Mouse (Mus musculus) R1 (cell line): ENCODE measurements around the gene Timmdc1.
"Not testable (repeated sequence)": the region's sequence is repeated elsewhere in the genome, so short reads cannot be mapped to it uniquely, and the experiment has no call there.

Source experiments
- DNase-seq: peaks from one replicate; pipeline ENCODE4 v3.0.0-alpha.2; 2018; ENCODE audit warnings: low read depth, low spot score

Gene Timmdc1

GRCm38 (mm10) chr16:38496604-38497140, 25.8 kb downstream of the Timmdc1 start:
- DNase-seq, result peak; percentile 48

DNA sequence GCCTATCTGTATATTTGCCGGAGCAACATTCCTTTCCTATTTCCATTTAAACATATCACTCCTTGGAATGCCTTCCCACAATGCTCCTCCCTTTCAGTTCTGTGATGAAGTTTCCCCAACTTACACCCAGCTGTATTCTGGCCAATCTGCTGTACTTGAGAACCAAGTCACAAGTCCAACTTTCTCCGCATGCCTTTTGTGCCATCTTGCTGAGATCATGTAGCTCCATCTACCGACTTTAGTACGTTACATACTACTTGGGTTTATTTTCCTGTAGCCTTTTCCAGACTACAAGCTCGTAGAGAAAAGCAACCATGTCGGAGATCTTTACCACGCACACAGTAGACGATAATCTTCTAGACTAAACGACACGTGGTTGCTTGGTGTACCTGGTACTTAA, 28.6 kb downstream of the Timmdc1 start:
- peak; percentile 41 for DNase-seq

GRCm38 (mm10) chr16:38492551-38492950, 29.9 kb downstream of the Timmdc1 start:
- no peak for DNase-seq

- DNase-seq, result peak; percentile 21
Measured at GRCm38 (mm10) chr16:38483582-38484309, 38.7 kb downstream of the Timmdc1 start.

- peak; percentile 72 for DNase-seq
Measured at GRCm38 (mm10) chr16:38482780-38483562, 39.5 kb downstream of the Timmdc1 start.

DNA sequence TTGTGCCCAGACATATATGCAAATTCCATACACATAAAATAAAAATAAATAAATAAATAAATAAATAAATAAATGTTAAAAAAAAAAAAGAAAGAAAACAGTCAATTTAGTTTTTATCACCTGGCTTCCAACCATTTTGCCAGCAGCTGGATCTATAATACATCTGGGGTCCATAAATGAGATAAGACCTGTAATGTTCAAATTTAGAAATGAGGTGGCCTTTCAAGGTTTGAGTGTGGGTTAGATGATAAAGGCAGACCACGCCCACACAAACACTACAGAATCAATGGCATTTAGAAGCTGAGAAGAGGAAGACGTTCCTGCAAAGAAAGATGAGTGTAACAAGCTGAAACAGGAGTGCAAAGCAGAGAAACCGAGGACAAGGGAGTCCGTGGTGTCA, 41.1 kb downstream of the Timmdc1 start:
- no peak for DNase-seq

GRCm38 (mm10) chr16:38478296-38478695, 44.2 kb downstream of the Timmdc1 start:
- no peak for DNase-seq

GRCm38 (mm10) chr16:38477241-38477608, 45.2 kb downstream of the Timmdc1 start:
- DNase-seq, result not testable (repeated sequence)

GRCm38 (mm10) chr16:38476312-38477240, 45.9 kb downstream of the Timmdc1 start:
- DNase-seq, result peak; percentile 81

- peak; percentile 72 for DNase-seq
Measured at GRCm38 (mm10) chr16:38475681-38476311, 46.7 kb downstream of the Timmdc1 start.

GRCm38 (mm10) chr16:38474677-38475286, 47.7 kb downstream of the Timmdc1 start:
- DNase-seq, result no peak

GRCm38 (mm10) chr16:38473661-38474060, 48.8 kb downstream of the Timmdc1 start:
- no peak for DNase-seq

DNA sequence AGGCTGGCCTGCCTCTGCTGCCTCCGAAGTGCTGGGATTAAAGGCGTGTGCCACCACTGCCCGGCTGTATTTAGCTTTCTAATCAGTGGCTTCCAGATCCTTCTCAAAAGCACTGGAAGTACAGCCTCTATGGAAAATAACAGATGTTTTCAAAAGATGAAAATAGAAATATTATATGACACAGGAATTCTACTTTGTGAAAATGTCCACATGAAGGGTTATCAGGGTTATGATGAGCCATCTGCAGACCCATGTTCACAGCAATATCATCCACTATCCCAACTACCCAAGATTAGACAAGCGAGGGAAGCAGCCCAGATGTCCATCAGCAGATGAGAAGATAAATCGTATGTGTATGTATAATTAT, 50.0 kb downstream of the Timmdc1 start:
- no peak for DNase-seq

GRCm38 (mm10) chr16:38471697-38472506, 50.6 kb downstream of the Timmdc1 start:
- peak; percentile 99 for DNase-seq

DNA sequence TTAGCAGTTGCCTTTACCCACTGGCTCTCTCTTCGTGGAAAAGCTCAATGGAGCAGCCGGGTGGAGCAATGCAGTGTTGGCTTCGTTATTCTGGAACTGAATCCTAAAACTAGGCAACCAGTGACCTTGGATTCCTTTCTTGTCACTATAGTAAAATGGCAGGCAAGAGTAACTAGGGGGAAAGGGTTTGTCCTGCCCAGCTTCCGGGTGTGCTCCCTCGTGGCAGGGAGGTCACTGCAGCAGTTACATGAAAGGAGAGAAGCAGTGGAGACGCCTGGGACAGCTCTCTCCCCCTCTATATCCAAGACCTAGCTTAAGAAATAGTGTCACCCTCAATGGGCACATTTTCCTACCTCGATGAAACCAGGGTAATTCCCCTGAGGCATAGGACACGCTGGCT, 53.0 kb downstream of the Timmdc1 start:
- DNase-seq, result no peak

DNA sequence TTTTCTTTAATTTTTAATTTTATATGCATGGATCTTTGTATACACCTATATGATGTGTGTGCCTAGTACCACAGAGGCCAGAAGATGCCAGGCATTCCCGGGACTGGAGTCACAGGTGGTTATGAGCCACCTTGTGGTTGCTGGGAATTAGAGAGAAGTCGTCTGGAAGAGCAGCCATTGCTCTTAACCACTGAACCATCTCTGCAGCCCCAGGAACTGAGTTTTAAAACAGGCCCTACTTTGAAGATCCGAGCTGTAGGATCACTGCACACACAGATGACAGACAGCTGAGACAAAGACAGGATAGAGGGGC, 53.8 kb downstream of the Timmdc1 start:
- DNase-seq, result no peak

DNA sequence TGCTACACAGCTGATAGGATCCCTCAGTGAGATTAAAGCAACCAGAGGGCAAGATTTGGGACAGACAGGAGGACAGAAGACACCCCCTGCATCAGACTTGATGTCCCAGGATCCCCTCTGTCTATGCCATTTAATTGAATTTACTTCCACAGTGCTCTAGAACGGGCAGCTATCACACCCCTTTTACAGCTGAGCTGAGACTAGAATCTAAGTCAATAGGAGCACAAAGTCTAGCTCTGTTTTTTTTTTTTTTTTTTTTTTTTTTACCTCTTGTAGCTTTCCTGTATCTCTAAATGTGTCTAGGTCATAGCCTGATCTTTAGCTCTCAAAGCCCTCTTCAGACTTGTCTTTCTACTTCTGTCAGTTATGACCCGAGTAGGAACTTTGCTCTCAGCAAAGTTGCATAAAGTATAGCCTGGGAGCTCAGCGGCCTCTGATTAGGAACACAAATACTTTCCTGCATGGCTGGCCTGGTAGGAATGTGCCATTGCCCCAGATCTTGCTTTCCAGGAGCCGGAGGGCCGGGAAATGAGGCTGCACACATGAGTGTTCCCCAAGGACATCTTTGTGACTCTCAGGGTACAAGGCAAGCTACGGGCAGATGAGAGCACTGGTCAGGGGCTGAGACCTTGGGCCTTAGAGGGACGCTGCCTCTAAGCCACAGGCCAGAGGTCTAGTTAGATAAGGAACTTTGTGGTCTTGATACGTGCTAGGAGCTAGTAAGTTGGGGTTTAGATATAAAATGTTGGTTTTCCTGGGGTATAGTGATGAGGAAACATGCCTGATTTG, 54.4 kb downstream of the Timmdc1 start:
- DNase-seq, result no peak

- DNase-seq, result no peak
Measured at GRCm38 (mm10) chr16:38467091-38467916, 55.2 kb downstream of the Timmdc1 start.
